Mouse (Mus musculus) MEL-GATA-1-ER (cell line): ENCODE data around the gene Macf1.
"Not testable (repeated sequence)": the region's sequence is repeated elsewhere in the genome, so short reads cannot be mapped to it uniquely, and the experiment has no call there.

Experiments used
- DNase-seq: peaks from one replicate; pipeline ENCODE4 v3.0.0-alpha.2; 2012; ENCODE audit warnings: low read depth; ENCODE audit errors: extremely low read depth

Macf1 gene

GRCm38 (mm10) chr4:123635428-123635827, 48.7 kb downstream of the Macf1 start:
- DNase-seq = no peak

- DNase-seq = no peak
Measured at GRCm38 (mm10) chr4:123634436-123634835, 49.7 kb downstream of the Macf1 start.

- no peak for DNase-seq
Measured at GRCm38 (mm10) chr4:123633874-123634273, 50.3 kb downstream of the Macf1 start.

GRCm38 (mm10) chr4:123633370-123633769, 50.8 kb downstream of the Macf1 start:
- no peak for DNase-seq

- DNase-seq = not testable (repeated sequence)
Measured at GRCm38 (mm10) chr4:123632116-123632515, 52.0 kb downstream of the Macf1 start.

GRCm38 (mm10) chr4:123631654-123632053, 52.5 kb downstream of the Macf1 start:
- no peak for DNase-seq

- no peak for DNase-seq
Measured at GRCm38 (mm10) chr4:123627683-123628082, 56.5 kb downstream of the Macf1 start.

- DNase-seq = no peak
Measured at GRCm38 (mm10) chr4:123625332-123626072, 58.7 kb downstream of the Macf1 start.

- DNase-seq = no peak
Measured at GRCm38 (mm10) chr4:123624438-123624837, 59.7 kb downstream of the Macf1 start.

GRCm38 (mm10) chr4:123623742-123624151, 60.4 kb downstream of the Macf1 start:
- DNase-seq = no peak

- DNase-seq = no peak
Measured at GRCm38 (mm10) chr4:123621732-123622131, 62.4 kb downstream of the Macf1 start.

GRCm38 (mm10) chr4:123617727-123618389, 66.3 kb downstream of the Macf1 start:
- DNase-seq = no peak

- DNase-seq = no peak
Measured at GRCm38 (mm10) chr4:123616971-123617370, 67.2 kb downstream of the Macf1 start.

GRCm38 (mm10) chr4:123616501-123616900, 67.7 kb downstream of the Macf1 start:
- DNase-seq = no peak

GRCm38 (mm10) chr4:123613309-123613947, 70.7 kb downstream of the Macf1 start:
- no peak for DNase-seq

- DNase-seq = no peak
Measured at GRCm38 (mm10) chr4:123611940-123612339, 72.2 kb downstream of the Macf1 start.

- no peak for DNase-seq
Measured at GRCm38 (mm10) chr4:123611241-123611640, 72.9 kb downstream of the Macf1 start.

- DNase-seq = no peak
Measured at GRCm38 (mm10) chr4:123607174-123607573, 77.0 kb downstream of the Macf1 start.

- no peak for DNase-seq
Measured at GRCm38 (mm10) chr4:123605948-123606347, 78.2 kb downstream of the Macf1 start.

- no peak for DNase-seq
Measured at GRCm38 (mm10) chr4:123605309-123605708, 78.9 kb downstream of the Macf1 start.

GRCm38 (mm10) chr4:123602700-123603261, 81.4 kb downstream of the Macf1 start:
- DNase-seq = no peak

GRCm38 (mm10) chr4:123601036-123601435, 83.1 kb downstream of the Macf1 start:
- DNase-seq = no peak
